8 mouse cellular contexts compared by ENCODE assay signal in the genomic region with DNA sequence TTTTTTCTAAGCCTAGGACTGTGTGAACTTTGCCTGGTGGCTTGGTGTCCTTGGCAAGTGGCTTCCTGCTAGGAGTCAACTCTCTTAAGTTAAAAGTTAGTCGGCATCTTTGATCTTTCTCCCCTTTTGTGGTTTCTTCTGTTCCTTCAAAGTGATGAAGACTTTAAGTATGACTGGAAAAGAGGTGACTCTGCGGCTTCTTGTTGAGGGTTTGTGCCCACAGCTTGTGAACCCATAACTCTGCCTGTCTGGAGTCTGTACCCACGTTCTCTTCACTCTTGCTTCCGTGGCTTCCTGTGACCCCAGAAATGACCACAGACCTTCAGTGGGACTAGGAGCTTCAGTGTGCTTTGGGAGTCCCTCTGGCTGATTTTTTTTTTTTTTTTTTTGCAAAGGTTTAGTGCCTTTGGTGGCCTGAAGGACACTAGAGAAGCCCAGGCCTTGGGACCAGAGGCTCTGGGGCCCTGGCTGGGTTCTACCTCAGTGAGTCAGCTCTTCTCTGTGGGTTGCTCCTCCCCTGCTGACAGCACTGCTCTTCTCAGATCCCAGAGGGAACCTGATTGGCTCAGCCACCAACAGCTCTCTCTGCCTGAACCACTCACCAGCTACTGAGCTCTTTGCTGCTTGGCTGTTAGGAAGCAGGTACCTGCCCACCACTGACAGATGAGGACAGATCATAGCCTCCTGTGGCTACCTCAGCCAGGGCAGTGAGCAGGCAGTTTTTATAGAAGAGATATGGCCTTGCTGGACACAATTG. TPM values are rescaled to one million over a fixed set of nuclear protein-coding genes. Genes with fewer than 3 reads are reported as not detected.
DNase-seq lines count a peak whose midpoint lies in the region; ATAC-seq and TF ChIP-seq lines count a peak whose summit lies in the region.

No protein-coding gene starts in this region.

- H3K36me3 ChIP-seq in midbrain, embryonic 11.5 days (ENCODE audit: control insufficient read depth, insufficient read depth, low read length) = no peaks in the 10 kb centered on the region
- H3K36me3 ChIP-seq in midbrain, embryonic 15.5 days (replicated peaks) = no peaks in the 10 kb centered on the region
- no peaks in the 10 kb centered on the region for H3K36me3 ChIP-seq in hindbrain, embryonic 16.5 days (ENCODE audit: control insufficient read depth, insufficient read depth, low read length)
- no peaks in the 10 kb centered on the region for H3K36me3 ChIP-seq in forebrain, postnatal 0 days (ENCODE audit: insufficient read depth)

- no peak overlapping the region for H3K4me2 ChIP-seq in midbrain, embryonic 11.5 days
- no peak overlapping the region for H3K4me2 ChIP-seq in midbrain, embryonic 15.5 days
- no peak overlapping the region for H3K4me2 ChIP-seq in hindbrain, embryonic 16.5 days (ENCODE audit: low read length)
- no peak overlapping the region for H3K4me2 ChIP-seq in forebrain, postnatal 0 days (ENCODE audit: low read depth)

- no peaks in the 10 kb centered on the region for H3K9me3 ChIP-seq in midbrain, embryonic 11.5 days (ENCODE audit: control insufficient read depth, low read length)
- H3K9me3 ChIP-seq in midbrain, embryonic 15.5 days = no peaks in the 10 kb centered on the region
- H3K9me3 ChIP-seq in hindbrain, embryonic 16.5 days (ENCODE audit: control insufficient read depth, low read length) = no peaks in the 10 kb centered on the region
- H3K9me3 ChIP-seq in forebrain, postnatal 0 days (ENCODE audit: low read length) = no peaks in the 10 kb centered on the region

- ATAC-seq in midbrain, embryonic 11.5 days (ENCODE audit: low FRiP score) = peak; percentile 46; the same call in 1 of the 2 replicates
- no peak for ATAC-seq in midbrain, embryonic 15.5 days (replicated peaks)
- peak; percentile 34 for ATAC-seq in hindbrain, embryonic 16.5 days
- no peak for ATAC-seq in forebrain, postnatal 0 days

- DNase-seq in midbrain, embryonic 11.5 days (ENCODE audit: low spot score, missing footprints) = no peak
- peak; percentile 84 to 92 for DNase-seq in adrenal gland, adult (ENCODE audit: inconsistent age in 2 of 2, low spot score in 1 of 2)
- DNase-seq in spleen, adult 18-20 months = peak; percentile 46 to 49
- no peak for DNase-seq in cerebellum, adult 9-10 months
- no peak for DNase-seq in forebrain, postnatal 0 days
- DNase-seq in layer of hippocampus, adult 8-10 months (ENCODE audit: low spot score in 2 of 2) = no peak

- H3K27me3 ChIP-seq in midbrain, embryonic 11.5 days (ENCODE audit: control insufficient read depth, insufficient read depth, low read length) = no peaks in the 10 kb centered on the region
- H3K27me3 ChIP-seq in midbrain, embryonic 15.5 days (replicated peaks) = no peaks in the 10 kb centered on the region
- no peaks in the 10 kb centered on the region for H3K27me3 ChIP-seq in hindbrain, embryonic 16.5 days (replicated peaks; ENCODE audit: control insufficient read depth, insufficient read depth, low read length)
- H3K27me3 ChIP-seq in forebrain, postnatal 0 days (ENCODE audit: insufficient read depth, low read length) = no peaks in the 10 kb centered on the region

- no peak overlapping the region for H3K9ac ChIP-seq in midbrain, embryonic 11.5 days (ENCODE audit: low read length)
- no peak overlapping the region for H3K9ac ChIP-seq in midbrain, embryonic 15.5 days
- no peak overlapping the region for H3K9ac ChIP-seq in hindbrain, embryonic 16.5 days (ENCODE audit: low read depth, low read length)
- H3K9ac ChIP-seq in forebrain, postnatal 0 days = no peak overlapping the region

- TF ChIP-seq CTCF in forebrain, postnatal 0 days (IDR thresholded peaks at IDR 0.05; ENCODE audit: low read depth) = no peak

- no peak overlapping the region for H3K4me3 ChIP-seq in midbrain, embryonic 11.5 days (ENCODE audit: low read depth, low read length)
- no peak overlapping the region for H3K4me3 ChIP-seq in midbrain, embryonic 15.5 days
- no peak overlapping the region for H3K4me3 ChIP-seq in hindbrain, embryonic 16.5 days (ENCODE audit: low read length)
- H3K4me3 ChIP-seq in forebrain, postnatal 0 days (ENCODE audit: low read depth, low read length) = no peak overlapping the region

- no peak overlapping the region for H3K27ac ChIP-seq in midbrain, embryonic 11.5 days (ENCODE audit: low read depth, low read length)
- no peak overlapping the region for H3K27ac ChIP-seq in midbrain, embryonic 15.5 days
- H3K27ac ChIP-seq in hindbrain, embryonic 16.5 days (ENCODE audit: low read depth, low read length) = no peak overlapping the region
- H3K27ac ChIP-seq in forebrain, postnatal 0 days (ENCODE audit: low read depth, low read length) = no peak overlapping the region

- WGBS in midbrain, embryonic 11.5 days = 88% methylated on average over 4 of the region's 4 CpGs
- WGBS in midbrain, embryonic 15.5 days = 79% methylated on average over 4 of the region's 4 CpGs
- 86% methylated on average over 4 of the region's 4 CpGs for WGBS in hindbrain, embryonic 16.5 days
- WGBS in forebrain, postnatal 0 days = 91% methylated on average over 4 of the region's 4 CpGs

- H3K4me1 ChIP-seq in midbrain, embryonic 11.5 days (ENCODE audit: control insufficient read depth, insufficient read depth, low read length) = no peaks in the 10 kb centered on the region
- no peaks in the 10 kb centered on the region for H3K4me1 ChIP-seq in midbrain, embryonic 15.5 days
- H3K4me1 ChIP-seq in hindbrain, embryonic 16.5 days (ENCODE audit: control insufficient read depth, insufficient read depth, low read depth, low read length) = no peaks in the 10 kb centered on the region
- H3K4me1 ChIP-seq in forebrain, postnatal 0 days (ENCODE audit: insufficient read depth) = no peaks in the 10 kb centered on the region

RNA-seq across cellular contexts. Expression of a gene that starts 17.2 kb away (rescaled TPM):
- polyA plus RNA-seq in midbrain, embryonic 11.5 days (2014; fragmentation: Nextera tagmentation; extraction: Ambion mirVana) = 2.8 and 4.8 TPM in 2 replicates
- polyA plus RNA-seq in midbrain, embryonic 15.5 days (2015; fragmentation: Nextera tagmentation; extraction: Ambion mirVana) = 4.8 and 5.4 TPM in 2 replicates
- 3.2 and 3.7 TPM in 2 replicates for polyA plus RNA-seq in hindbrain, embryonic 16.5 days (2015; fragmentation: Nextera tagmentation; extraction: Ambion mirVana)
- total RNA-seq in forebrain, postnatal 0 days (2014; rRNA removed) = 4.5 and 25.4 TPM in 2 replicates
- polyA plus RNA-seq in forebrain, postnatal 0 days (2015; fragmentation: Nextera tagmentation; extraction: Ambion mirVana) = 2.7 and 3.0 TPM in 2 replicates
- 10 to 100 TPM; 12.3 to 64.3 (median 33.4) TPM for total RNA-seq in layer of hippocampus, adult 8-10 months (2022)

Comparison
In these comparisons a context has a peak if more than half of its experiments do, and no peak if none do; other contexts are left out.
1. ATAC-seq: peak in midbrain, embryonic 11.5 days (single experiment) and hindbrain, embryonic 16.5 days (single experiment); none in midbrain, embryonic 15.5 days (single experiment) and forebrain, postnatal 0 days (single experiment).
2. DNase-seq: peak in adrenal gland, adult (2 of 2) and spleen, adult 18-20 months (2 of 2); none in midbrain, embryonic 11.5 days (single experiment), cerebellum, adult 9-10 months (single experiment), forebrain, postnatal 0 days (single experiment) and layer of hippocampus, adult 8-10 months (0 of 2).